In genomic region chr16:5255081-5255740, GRCm38 (mm10) we compare ENCODE assay signal across 7 mouse cellular contexts. TPM values are rescaled to one million over a fixed set of nuclear protein-coding genes. Genes with fewer than 3 reads are reported as not detected.
DNase-seq lines count a peak whose midpoint lies in the region; ATAC-seq and TF ChIP-seq lines count a peak whose summit lies in the region.

No protein-coding gene starts in this region.

- H3K36me3 ChIP-seq in embryonic facial prominence, embryonic 15.5 days: peaks cover 13% of the 10 kb centered on the region; the same call in 1 of the 2 replicates
- H3K36me3 ChIP-seq in kidney, postnatal 0 days (ENCODE audit: insufficient read depth, low read length): peaks cover 4% of the 10 kb centered on the region; the same call in 1 of the 2 replicates

- H3K27ac ChIP-seq in embryonic facial prominence, embryonic 15.5 days (replicated peaks): peak overlapping the region; percentile 84
- peak overlapping the region; percentile 78 for H3K27ac ChIP-seq in kidney, postnatal 0 days

- 2% methylated on average over 27 of the region's 27 CpGs for WGBS in embryonic facial prominence, embryonic 15.5 days
- 2% methylated on average over 27 of the region's 27 CpGs for WGBS in kidney, postnatal 0 days

- peak overlapping the region; percentile 76 for H3K4me2 ChIP-seq in embryonic facial prominence, embryonic 15.5 days (replicated peaks)
- peak overlapping the region; percentile 65 for H3K4me2 ChIP-seq in kidney, postnatal 0 days (ENCODE audit: low read length)

- H3K4me1 ChIP-seq in embryonic facial prominence, embryonic 15.5 days: peaks cover 18% of the 10 kb centered on the region
- H3K4me1 ChIP-seq in kidney, postnatal 0 days (replicated peaks; ENCODE audit: insufficient read depth, low read length): 0 out of 2 replicates have a peak, but pooled peaks cover 5% of the 10 kb centered on the region

- H3K9me3 ChIP-seq in embryonic facial prominence, embryonic 15.5 days (replicated peaks): no peaks in the 10 kb centered on the region
- no peaks in the 10 kb centered on the region for H3K9me3 ChIP-seq in kidney, postnatal 0 days (replicated peaks; ENCODE audit: low read length)

- peak overlapping the region; percentile 73 for H3K9ac ChIP-seq in embryonic facial prominence, embryonic 15.5 days
- H3K9ac ChIP-seq in kidney, postnatal 0 days (ENCODE audit: low read depth, low read length): peak overlapping the region; percentile 80

- peak overlapping the region; percentile 80 for H3K4me3 ChIP-seq in embryonic facial prominence, embryonic 15.5 days (replicated peaks)
- H3K4me3 ChIP-seq in kidney, postnatal 0 days (replicated peaks; ENCODE audit: low read depth, low read length): peak overlapping the region; percentile 64

- peak; percentile 59 for DNase-seq in 3T3-L1 (ENCODE audit: low read depth, low spot score)
- peak; percentile 73 for DNase-seq in A20 (ENCODE audit: low read depth, low spot score)
- peak; percentile 37 for DNase-seq in kidney, postnatal 0 days (ENCODE audit: low spot score)
- peak; percentile 50 for DNase-seq in naive thymus-derived CD4-positive, alpha-beta T cell, adult 2 months (ENCODE audit: low read depth)
- no peak for DNase-seq in right cerebral cortex, postnatal 4 days
- DNase-seq in cerebellum, adult 9-10 months: no peak

- no peak for ATAC-seq in embryonic facial prominence, embryonic 15.5 days (ENCODE audit: insufficient number of reproducible peaks, low FRiP score, low TSS enrichment, low read depth)
- ATAC-seq in kidney, postnatal 0 days (replicated peaks; ENCODE audit: low FRiP score, low read depth): no peak

- TF ChIP-seq CTCF in kidney, postnatal 0 days (IDR thresholded peaks at IDR 0.05; ENCODE audit: low read depth): no peak

- no peaks in the 10 kb centered on the region for H3K27me3 ChIP-seq in embryonic facial prominence, embryonic 15.5 days
- no peaks in the 10 kb centered on the region for H3K27me3 ChIP-seq in kidney, postnatal 0 days (ENCODE audit: insufficient read depth, low read length)

RNA-seq across cellular contexts. Expression of gene Eef2kmt, which starts 0.6 kb away (rescaled TPM):
- polyA plus RNA-seq in embryonic facial prominence, embryonic 15.5 days (2015; fragmentation: Nextera tagmentation; extraction: Ambion mirVana): 26.6 and 33.7 TPM in 2 replicates
- polyA plus RNA-seq in kidney, postnatal 0 days (2015; fragmentation: Nextera tagmentation; extraction: Ambion mirVana): 30.9 and 32.6 TPM in 2 replicates

RNA-seq across cellular contexts. Expression of gene Alg1, which starts 21.8 kb away (rescaled TPM):
- polyA plus RNA-seq in embryonic facial prominence, embryonic 15.5 days (2015; fragmentation: Nextera tagmentation; extraction: Ambion mirVana): 36.2 and 38.5 TPM in 2 replicates
- 35.8 and 35.9 TPM in 2 replicates for polyA plus RNA-seq in kidney, postnatal 0 days (2015; fragmentation: Nextera tagmentation; extraction: Ambion mirVana)

RNA-seq across cellular contexts. Expression of gene AU021092, which starts 33.1 kb away (rescaled TPM):
- 9.0 and 12.0 TPM in 2 replicates for polyA plus RNA-seq in embryonic facial prominence, embryonic 15.5 days (2015; fragmentation: Nextera tagmentation; extraction: Ambion mirVana)
- 15.3 and 17.7 TPM in 2 replicates for polyA plus RNA-seq in kidney, postnatal 0 days (2015; fragmentation: Nextera tagmentation; extraction: Ambion mirVana)

RNA-seq across cellular contexts. Expression of gene Nagpa, which starts 51.4 kb away (rescaled TPM):
- 21.1 and 21.7 TPM in 2 replicates for polyA plus RNA-seq in embryonic facial prominence, embryonic 15.5 days (2015; fragmentation: Nextera tagmentation; extraction: Ambion mirVana)
- 13.0 and 15.0 TPM in 2 replicates for polyA plus RNA-seq in kidney, postnatal 0 days (2015; fragmentation: Nextera tagmentation; extraction: Ambion mirVana)

Comparison
In these comparisons a context has a peak if more than half of its experiments do, and no peak if none do; other contexts are left out.
1. DNase-seq: peak in 3T3-L1 (single experiment), A20 (single experiment), kidney, postnatal 0 days (single experiment) and naive thymus-derived CD4-positive, alpha-beta T cell, adult 2 months (single experiment); none in right cerebral cortex, postnatal 4 days (single experiment) and cerebellum, adult 9-10 months (single experiment).